Mouse (Mus musculus) liver, embryonic 14.5 days (tissue): ENCODE data around the gene Heatr4. TPM values are rescaled to one million over a fixed set of nuclear protein-coding genes. Genes with fewer than 3 reads are reported as not detected.

Experiments
- ATAC-seq: fragments of 200-750 bp; cut with Nextera tagmentation; 2 replicates; pipeline ENCODE4 v1.8.0; 2017; ENCODE audit warnings: moderate number of reproducible peaks, mild to moderate bottlenecking, moderate library complexity; ENCODE audit not compliant: insufficient read depth
- DNase-seq, 3 experiments: peaks; one replicate each; pipeline ENCODE4 v3.0.0-alpha.2; 2012 to 2013; ENCODE audit warnings: low read depth in 3 of 3, low spot score in 3 of 3
- H3K27ac ChIP-seq: fragments of 300-500 bp; sonication (generic); 2 replicates; pipeline ENCODE4 v1.5.1; 2014; ENCODE audit warnings: moderate library complexity, mild to moderate bottlenecking, control low read depth, inconsistent platforms
- H3K27me3 ChIP-seq: fragments of 300-500 bp; sonication (generic); 2 replicates; pipeline ENCODE4 v1.6.1; 2014; ENCODE audit warnings: mild to moderate bottlenecking, low read length, moderate library complexity; ENCODE audit not compliant: control insufficient read depth, insufficient read depth
- H3K36me3 ChIP-seq: fragments of 300-500 bp; sonication (generic); replicated peaks from 2 replicates; pipeline ENCODE4 v1.6.1; 2014; ENCODE audit warnings: low read depth; ENCODE audit not compliant: control insufficient read depth, insufficient read depth
- H3K4me1 ChIP-seq, 2 experiments: fragments of 200-500 bp in 1 of 2; fragments of 300-500 bp in 1 of 2; sonication (generic) in 1 of 2; replicated peaks; 2 replicates each; pipeline ENCODE4 v1.6.1; 2012 to 2014; ENCODE audit warnings: antibody characterized with exemption in 1 of 2, inconsistent platforms in 1 of 2, low read length in 1 of 2; ENCODE audit not compliant: control insufficient read depth in 2 of 2, insufficient read depth in 2 of 2
- H3K4me2 ChIP-seq: fragments of 300-500 bp; sonication (generic); 2 replicates; pipeline ENCODE4 v1.6.1; 2014; ENCODE audit warnings: low read depth, mild to moderate bottlenecking, control low read depth, moderate library complexity
- H3K4me3 ChIP-seq, 2 experiments: fragments of 200-500 bp in 1 of 2; fragments of 300-500 bp in 1 of 2; sonication (generic) in 1 of 2; 2 replicates each; pipeline ENCODE4 v1.5.1; 2012 to 2014; ENCODE audit warnings: low read depth in 2 of 2, low read length in 2 of 2, mild to moderate bottlenecking in 2 of 2, control low read depth in 1 of 2, inconsistent platforms in 1 of 2, moderate library complexity in 1 of 2; ENCODE audit not compliant: insufficient read depth in 1 of 2
- H3K9ac ChIP-seq: fragments of 300-500 bp; sonication (generic); replicated peaks from 2 replicates; pipeline ENCODE4 v1.6.1; 2014; ENCODE audit warnings: mild to moderate bottlenecking, control low read depth, moderate library complexity
- H3K9me3 ChIP-seq: fragments of 300-500 bp; sonication (generic); 2 replicates; pipeline ENCODE4 v1.6.1; 2016; ENCODE audit warnings: low read length, mixed read lengths; ENCODE audit not compliant: control insufficient read depth
- CTCF ChIP-seq: IDR thresholded peaks from 2 replicates; pipeline ENCODE4 v1.5.1; 2016; ENCODE audit warnings: antibody characterized with exemption, low read depth, control low read depth
- EP300 ChIP-seq: IDR thresholded peaks from 2 replicates; pipeline ENCODE4 v1.6.1; 2016; ENCODE audit warnings: antibody characterized with exemption, low read depth
- WGBS: fragments of 180-500 bp; shearing (Covaris S2); extraction: QIAGEN DNeasy Blood & Tissue Kit; methylation state at CpG from one replicate; pipeline ENCODE4 v1.1.7; 2014; ENCODE audit not compliant: insufficient replicate concordance; 5-methylcytosine and 5-hydroxymethylcytosine counted together
- polyA plus RNA-seq, 2 experiments: library from polyadenylated mRNA; depleted of rRNA in 1 of 2; stranded (reverse) in 1 of 2; unstranded in 1 of 2; fragments of >200 nt; fragmentation: Nextera tagmentation in 1 of 2; extraction: Ambion mirVana in 1 of 2; gene quantifications; 2 replicates each; pipeline versions ENCODE4 v1.2.1 to v1.2.3; 2012 to 2014

Heatr4 gene
- polyA plus RNA-seq, 2 experiments = not detected

DNA sequence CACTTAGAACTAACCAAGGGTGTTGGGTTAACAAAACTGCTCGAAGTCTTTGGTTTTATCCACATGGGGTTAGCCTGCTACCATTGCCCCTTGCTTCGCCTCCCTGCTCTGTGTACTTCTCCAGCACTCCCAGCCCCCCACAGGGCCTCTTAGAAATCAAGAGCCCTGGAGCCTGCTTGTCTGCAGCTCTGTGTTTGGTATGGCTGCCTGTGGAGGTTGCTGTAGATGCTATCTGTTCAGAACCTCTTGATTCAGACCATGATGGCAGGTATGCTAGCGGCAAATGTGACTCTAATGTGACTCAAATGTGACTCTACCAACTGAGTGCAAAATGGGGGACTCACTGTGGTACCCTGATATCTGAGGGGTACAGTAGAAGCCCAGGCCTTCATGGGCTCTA, 60.3 kb downstream of the Heatr4 start:
- Histone ChIP-seq H3K36me3 (no peaks in the 10 kb centered on the region), H3K4me1 (peaks cover 2 to 18% of the 10 kb centered on the region in 2 experiments; a peak in 3 of 4 replicates), H3K9me3 (no peaks in the 10 kb centered on the region), H3K9ac (no peak overlapping the region), H3K4me2 (no peak overlapping the region), H3K27me3 (no peaks in the 10 kb centered on the region), H3K27ac (no peak overlapping the region; the same call in 1 of the 2 replicates), H3K4me3 (no peak overlapping the region)
- 56% methylated on average over 3 of the region's 3 CpGs for WGBS
- ATAC-seq (no peak), DNase-seq (no peak)
- no peak for TF ChIP-seq CTCF
- TF ChIP-seq EP300 = no peak

DNA sequence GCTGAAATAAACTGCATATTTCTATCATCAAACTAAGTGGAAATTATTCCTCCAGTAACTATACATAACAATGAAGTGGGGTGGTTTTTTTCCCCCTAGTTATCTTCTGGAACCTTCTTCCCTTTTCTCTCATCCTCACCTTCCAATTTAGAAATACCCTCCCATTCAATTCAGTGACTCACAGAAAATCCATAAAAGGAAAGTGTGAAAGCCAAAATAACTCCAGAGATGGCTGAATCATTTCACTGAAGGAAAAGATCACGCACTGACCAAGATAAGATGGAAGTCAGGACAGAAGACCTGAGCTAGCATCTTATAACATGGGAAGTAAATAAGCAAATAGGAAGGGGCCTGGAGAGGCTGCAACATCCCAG, 61.2 kb downstream of the Heatr4 start:
- Histone ChIP-seq H3K27ac (no peak overlapping the region), H3K4me1 (peaks cover 2 to 18% of the 10 kb centered on the region in 2 experiments; a peak in 3 of 4 replicates), H3K27me3 (no peaks in the 10 kb centered on the region), H3K9me3 (no peaks in the 10 kb centered on the region), H3K9ac (no peak overlapping the region), H3K4me2 (peak overlapping the region; percentile 81; the same call in 1 of the 2 replicates), H3K4me3 (no peak overlapping the region), H3K36me3 (no peaks in the 10 kb centered on the region)
- no peak for TF ChIP-seq EP300
- no peak for TF ChIP-seq CTCF
- no peak for ATAC-seq
- DNase-seq = no peak
- WGBS = 61% methylated on average over 1 of the region's 1 CpGs

DNA sequence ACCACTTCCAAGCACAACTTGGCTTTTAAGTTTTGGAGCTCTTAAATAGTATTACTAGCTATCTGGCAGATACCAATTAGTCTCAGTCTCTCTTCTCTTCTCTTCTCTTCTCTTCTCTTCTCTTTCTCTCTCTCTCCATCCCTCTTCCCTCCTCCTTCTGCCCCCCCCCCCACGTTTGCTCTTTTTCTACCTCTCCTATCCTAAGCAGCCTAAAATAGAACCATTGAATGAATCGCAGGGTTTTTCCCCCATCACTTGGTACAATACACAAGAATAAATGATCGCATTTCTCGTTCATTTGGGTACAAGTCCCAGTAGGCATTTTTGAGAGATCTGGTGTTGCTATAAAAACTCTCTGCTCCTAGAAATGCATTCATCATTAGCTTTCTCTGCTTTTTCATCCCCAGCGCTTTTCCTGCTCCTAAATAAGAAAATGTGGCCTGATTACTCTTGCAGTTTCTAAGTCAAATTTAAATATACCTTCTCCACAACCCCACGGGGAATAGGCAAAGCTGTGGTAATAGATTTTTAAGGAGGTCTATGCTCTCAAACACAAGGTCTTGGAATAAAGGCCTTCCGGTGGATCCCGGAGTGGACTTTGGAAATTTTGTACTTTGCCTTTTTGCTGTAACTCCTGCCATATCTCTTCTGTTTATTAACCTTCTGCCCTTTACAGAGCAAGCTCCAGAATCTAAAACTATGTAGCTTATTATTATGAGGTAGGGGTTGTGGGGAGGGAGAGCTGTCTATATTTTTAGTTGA, 61.7 kb downstream of the Heatr4 start:
- DNase-seq (no peak), ATAC-seq (no peak)
- Histone ChIP-seq H3K27me3 (no peaks in the 10 kb centered on the region), H3K4me2 (peak overlapping the region; percentile 81), H3K36me3 (no peaks in the 10 kb centered on the region), H3K4me1 (peaks cover 2 to 16% of the 10 kb centered on the region in 2 experiments; a peak in 3 of 4 replicates), H3K9ac (peak overlapping the region; percentile 76), H3K9me3 (no peaks in the 10 kb centered on the region), H3K27ac (no peak overlapping the region), H3K4me3 (peak overlapping the region; percentile 77 to 86; a peak in 3 of 4 replicates)
- WGBS = 55% methylated on average over 8 of the region's 8 CpGs
- TF ChIP-seq EP300 (no peak), CTCF (no peak)

DNA sequence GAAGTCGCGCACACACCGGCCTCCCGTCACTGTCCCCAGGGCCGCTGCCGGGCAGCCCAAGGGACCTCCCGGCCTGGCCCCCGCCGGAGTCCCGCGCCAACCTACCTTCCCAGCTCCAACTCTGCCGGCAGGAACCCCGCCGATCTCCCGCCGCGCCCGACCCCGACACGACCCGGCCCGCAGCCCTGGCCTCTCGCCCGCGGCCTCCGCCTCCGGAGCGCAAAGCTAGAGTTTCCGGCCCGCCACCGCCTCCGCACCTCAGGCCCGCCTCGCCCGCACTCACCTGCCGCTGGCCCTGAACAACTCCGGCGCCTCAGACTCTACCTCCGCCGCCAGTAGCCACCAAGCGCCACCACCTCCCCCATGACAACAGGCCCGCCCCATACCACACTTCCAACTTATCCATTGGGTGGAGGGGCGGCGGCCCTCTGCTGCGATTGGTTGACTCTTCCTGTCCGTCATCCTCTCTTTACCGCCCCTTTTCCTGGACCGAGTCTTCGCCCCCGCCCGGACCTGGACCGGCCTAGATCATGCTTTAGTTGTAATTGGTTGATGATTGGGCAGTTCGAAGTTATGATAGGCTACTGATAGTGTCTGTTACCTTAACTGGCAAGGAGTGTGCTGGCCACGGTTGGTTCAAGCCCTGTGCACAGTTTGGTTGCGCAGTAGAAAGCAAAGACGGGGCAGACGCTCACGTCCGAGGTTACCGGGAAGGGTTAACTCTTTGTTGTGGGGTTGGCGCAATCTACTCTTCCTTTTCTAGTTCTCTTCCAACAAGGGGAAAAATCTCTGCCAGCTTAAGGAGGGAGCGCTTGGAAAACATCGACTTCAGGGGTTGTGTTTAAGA, 62.9 kb downstream of the Heatr4 start, which contains the start of gene Numb:
TSS of gene Numb (minus strand) at position 400 of the 847 bp plus-strand sequence.
- DNase-seq = peak; percentile 99
- Histone ChIP-seq H3K27ac (peak within 1 kb of the TSS; percentile 24; the same call in 1 of the 2 replicates), H3K4me2 (peak within 1 kb of the TSS; percentile 91), H3K9ac (peak within 1 kb of the TSS; percentile 76), H3K9me3 (no peaks in the 10 kb centered on the region), H3K36me3 (no peaks in the 10 kb centered on the region), H3K27me3 (no peaks in the 10 kb centered on the region), H3K4me3 (peak within 1 kb of the TSS; percentile 77 to 89), H3K4me1 (peaks cover 2 to 16% of the 10 kb centered on the region in 2 experiments; a peak in 3 of 4 replicates)
- ATAC-seq = peak; percentile 99
- no peak for TF ChIP-seq CTCF
- TF ChIP-seq EP300 = peak; percentile 58
- under 1% methylated on average over 63 of the region's 63 CpGs for WGBS
